Mouse (Mus musculus) lung, embryonic 16.5 days (tissue): ENCODE data around the gene Abi1. TPM values are rescaled to one million over a fixed set of nuclear protein-coding genes. Genes with fewer than 3 reads are reported as not detected.
A peak's percentile ranks its signal among the peaks of the same experiment; 100 is the strongest.

Experiments
- ATAC-seq: fragments of 200-750 bp; cut with Nextera tagmentation; 2 replicates; pipeline ENCODE4 v1.8.0; 2017; ENCODE audit warnings: low read depth, mild to moderate bottlenecking, moderate library complexity
- H3K27ac ChIP-seq: fragments of 300-500 bp; sonication (generic); 2 replicates; pipeline ENCODE4 v1.5.1; 2014; ENCODE audit warnings: mild to moderate bottlenecking, control low read depth, low read length
- H3K27me3 ChIP-seq: fragments of 300-500 bp; sonication (generic); 2 replicates; pipeline ENCODE4 v1.6.1; 2014; ENCODE audit warnings: low read depth, low read length, mixed read lengths; ENCODE audit not compliant: control insufficient read depth, insufficient read depth
- H3K36me3 ChIP-seq: fragments of 300-500 bp; sonication (generic); 2 replicates; pipeline ENCODE4 v1.6.1; 2014; ENCODE audit warnings: low read length; ENCODE audit not compliant: control insufficient read depth, insufficient read depth
- H3K4me1 ChIP-seq: fragments of 300-500 bp; sonication (generic); replicated peaks from 2 replicates; pipeline ENCODE4 v1.6.1; 2014; ENCODE audit warnings: low read length, mixed read lengths; ENCODE audit not compliant: control insufficient read depth, insufficient read depth
- H3K4me2 ChIP-seq: fragments of 300-500 bp; sonication (generic); 2 replicates; pipeline ENCODE4 v1.6.1; 2014; ENCODE audit warnings: low read depth, low read length, control low read depth
- H3K4me3 ChIP-seq: fragments of 300-500 bp; sonication (generic); 2 replicates; pipeline ENCODE4 v1.5.1; 2014; ENCODE audit warnings: mild to moderate bottlenecking, low read length, control low read depth
- H3K9ac ChIP-seq: fragments of 300-500 bp; sonication (generic); 2 replicates; pipeline ENCODE4 v1.6.1; 2014; ENCODE audit warnings: low read length, control low read depth
- H3K9me3 ChIP-seq: fragments of 300-500 bp; sonication (generic); 2 replicates; pipeline ENCODE4 v1.6.1; 2016; ENCODE audit warnings: low read length; ENCODE audit not compliant: control insufficient read depth
- WGBS: fragments of 180-500 bp; shearing (Covaris S2); extraction: QIAGEN DNeasy Blood & Tissue Kit; methylation state at CpG from one replicate; pipeline ENCODE4 v1.1.7; 2014; 5-methylcytosine and 5-hydroxymethylcytosine counted together
- polyA plus RNA-seq: library from polyadenylated mRNA; unstranded; fragments of >200 nt; fragmentation: Nextera tagmentation; extraction: Ambion mirVana; gene quantifications from 2 replicates; pipeline ENCODE4 v1.2.1, GENCODE M21; 2015

Abi1 gene
- polyA plus RNA-seq, 1 experiment from 2014 or later = 57.9 TPM

DNA sequence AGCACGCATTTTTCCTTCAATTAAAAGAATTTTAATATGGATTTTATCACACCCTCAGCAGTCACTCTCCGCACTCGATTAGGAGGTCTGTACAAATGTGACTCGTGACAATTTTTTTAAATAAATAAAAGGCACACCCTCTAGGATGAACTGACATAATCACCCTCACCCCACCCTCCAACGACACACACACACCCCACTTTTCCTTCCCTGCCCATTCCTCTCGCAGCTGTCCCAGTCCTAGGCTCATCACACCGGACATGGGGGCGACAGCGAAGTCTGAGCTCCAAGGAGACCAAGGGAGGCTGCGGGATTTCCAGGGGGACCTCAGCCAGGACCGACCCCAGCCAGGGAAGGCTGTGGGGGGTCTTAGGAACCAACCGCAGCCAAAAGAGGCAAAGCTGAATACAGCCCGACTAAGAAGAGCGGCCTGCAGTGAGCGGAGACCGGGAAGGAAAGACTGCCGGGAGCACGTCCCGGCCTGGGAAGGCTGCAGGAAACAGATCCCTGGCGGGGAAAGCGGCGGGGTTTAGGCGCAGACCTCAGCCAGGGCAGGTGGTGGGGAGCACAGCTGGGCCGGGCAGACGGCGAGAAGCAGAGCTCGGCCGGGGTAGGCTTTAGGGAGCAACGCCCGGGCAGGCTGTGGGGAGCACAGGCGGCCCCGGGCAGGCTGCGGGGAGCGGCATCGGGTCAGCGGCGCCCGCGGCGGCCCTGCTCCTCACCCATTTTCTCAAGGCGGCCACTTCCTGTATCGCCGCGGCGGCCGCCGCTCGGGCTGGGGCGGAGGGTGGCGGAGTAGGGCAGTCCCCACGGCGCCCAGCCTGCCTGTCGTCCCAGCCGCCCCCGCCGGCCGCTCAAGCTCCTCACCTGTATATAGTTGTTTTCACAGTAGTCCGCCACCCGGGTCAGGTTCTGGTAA is 700 bp downstream of the Abi1 start:
- no peaks in the 10 kb centered on the region for H3K9me3 ChIP-seq
- under 1% methylated on average over 45 of the region's 59 CpGs for WGBS
- peak overlapping the region; percentile 70 for H3K4me2 ChIP-seq
- no peaks in the 10 kb centered on the region for H3K36me3 ChIP-seq
- ATAC-seq = peak; percentile 77
- H3K27me3 ChIP-seq = no peaks in the 10 kb centered on the region
- H3K27ac ChIP-seq = peak overlapping the region; percentile 99
- H3K4me1 ChIP-seq = peaks cover 13% of the 10 kb centered on the region
- peak overlapping the region; percentile 98 for H3K9ac ChIP-seq
- H3K4me3 ChIP-seq = peak overlapping the region; percentile 98

DNA sequence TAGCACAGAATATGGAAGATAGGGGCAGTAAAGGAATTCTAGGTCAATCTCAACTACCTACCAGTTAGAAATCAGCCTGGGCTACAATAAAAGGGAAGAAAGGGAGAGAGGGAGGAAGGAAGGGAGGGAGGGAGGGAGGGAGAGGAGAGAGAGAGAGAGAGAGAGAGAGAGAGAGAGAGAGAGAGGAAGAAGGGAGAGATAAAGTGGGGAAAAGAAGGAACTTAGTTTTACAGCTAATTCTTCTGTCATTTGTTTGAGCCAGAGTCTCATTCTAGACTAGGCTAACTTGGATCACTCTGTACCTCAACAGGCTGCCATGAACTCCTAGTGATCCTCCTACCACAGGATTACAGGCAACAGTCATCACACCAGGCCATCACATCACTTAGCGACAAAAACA is 4.6 kb downstream of the Abi1 start:
- H3K27me3 ChIP-seq = no peaks in the 10 kb centered on the region
- 92% methylated on average over 1 of the region's 1 CpGs for WGBS
- H3K4me1 ChIP-seq = peaks cover 13% of the 10 kb centered on the region
- no peak overlapping the region for H3K4me3 ChIP-seq
- no peaks in the 10 kb centered on the region for H3K9me3 ChIP-seq
- H3K9ac ChIP-seq = no peak overlapping the region
- ATAC-seq = no peak
- H3K4me2 ChIP-seq = no peak overlapping the region
- H3K36me3 ChIP-seq = no peaks in the 10 kb centered on the region
- H3K27ac ChIP-seq = no peak overlapping the region

DNA sequence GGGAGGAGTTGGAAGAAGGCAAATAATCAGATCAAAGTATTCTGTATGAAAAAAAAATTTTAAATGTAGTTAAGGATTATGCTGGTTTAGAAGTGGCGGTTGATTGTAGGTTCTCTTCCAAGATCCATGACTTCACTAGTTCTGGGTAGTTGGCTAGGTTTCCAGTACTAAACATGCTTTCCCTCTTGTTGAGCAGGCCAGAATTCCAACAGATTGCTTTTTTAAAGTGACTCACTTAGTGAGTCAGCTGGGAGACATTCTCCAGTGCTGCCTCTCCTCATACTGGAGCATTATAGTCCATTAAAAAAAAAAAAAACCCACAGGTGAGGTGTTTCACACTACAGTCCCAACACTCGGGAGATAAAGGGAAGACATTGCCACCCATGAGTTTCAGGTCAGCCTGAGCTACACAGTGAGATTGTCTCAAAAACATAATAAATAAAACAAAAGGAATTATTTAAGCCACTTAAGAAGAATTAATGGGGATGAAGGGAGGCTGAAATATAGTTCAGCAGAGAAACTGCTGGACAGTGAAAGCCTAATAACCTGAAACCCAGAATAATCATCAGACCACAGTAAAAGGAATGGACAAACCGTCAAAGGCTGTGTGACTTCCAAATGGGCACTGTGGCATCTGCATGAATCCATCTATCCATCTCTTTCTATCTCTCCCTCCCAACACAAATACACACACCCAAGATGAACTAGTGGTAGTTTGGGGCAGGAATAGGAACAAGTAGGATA is 5.2 kb downstream of the Abi1 start:
- no peaks in the 10 kb centered on the region for H3K27me3 ChIP-seq
- no peak for ATAC-seq
- H3K9ac ChIP-seq = no peak overlapping the region
- H3K36me3 ChIP-seq = no peaks in the 10 kb centered on the region
- H3K4me3 ChIP-seq = no peak overlapping the region
- WGBS = 77% methylated on average over 3 of the region's 3 CpGs
- no peak overlapping the region for H3K27ac ChIP-seq
- no peaks in the 10 kb centered on the region for H3K9me3 ChIP-seq
- H3K4me2 ChIP-seq = no peak overlapping the region
- peaks cover 13% of the 10 kb centered on the region for H3K4me1 ChIP-seq

DNA sequence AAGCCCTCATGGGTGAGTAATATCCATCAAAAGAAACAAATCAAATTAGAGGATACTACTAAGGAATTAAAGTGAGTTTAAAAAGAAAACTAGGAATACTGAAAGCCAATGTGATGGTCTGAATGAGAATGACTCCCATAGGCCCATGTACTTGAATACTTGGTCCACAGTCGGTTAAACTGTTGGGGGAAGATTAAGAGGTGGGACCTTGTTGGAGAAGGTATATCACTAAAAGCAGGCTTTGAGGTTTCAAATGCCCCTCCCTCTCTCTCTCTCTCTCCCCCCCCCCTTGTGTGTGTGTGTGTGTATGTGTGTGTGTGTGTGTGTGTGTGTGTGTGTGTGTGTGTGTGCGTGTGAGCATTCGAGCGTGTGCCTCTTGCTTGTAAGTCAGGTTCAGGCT is 9.4 kb downstream of the Abi1 start:
- Histone ChIP-seq H3K9me3 (no peaks in the 10 kb centered on the region), H3K4me1 (no peaks in the 10 kb centered on the region), H3K9ac (no peak overlapping the region), H3K36me3 (no peaks in the 10 kb centered on the region), H3K27ac (no peak overlapping the region), H3K4me2 (no peak overlapping the region), H3K27me3 (no peaks in the 10 kb centered on the region), H3K4me3 (no peak overlapping the region)
- 99% methylated on average over 4 of the region's 4 CpGs for WGBS
- ATAC-seq = no peak

DNA sequence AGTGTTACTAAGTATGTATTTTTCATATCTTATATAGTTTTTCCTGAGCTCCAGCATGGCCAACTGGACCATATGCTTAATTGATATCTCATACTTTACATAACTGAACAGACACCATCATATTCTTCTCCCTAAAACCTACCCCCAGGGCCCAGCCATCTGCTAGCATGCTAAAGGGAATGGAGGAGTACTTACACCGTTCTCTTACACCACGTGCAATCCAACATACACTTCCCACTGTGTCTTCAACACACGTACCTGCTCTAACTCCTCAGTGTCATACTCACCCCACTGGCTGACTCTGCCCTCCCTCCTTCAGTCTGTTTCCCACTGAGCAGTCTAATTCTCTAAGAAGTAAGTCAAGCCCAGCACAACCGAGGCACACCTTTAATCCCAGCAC is 11.2 kb downstream of the Abi1 start:
- H3K36me3 ChIP-seq = no peaks in the 10 kb centered on the region
- no peak overlapping the region for H3K9ac ChIP-seq
- no peak overlapping the region for H3K4me2 ChIP-seq
- no peak for ATAC-seq
- no peak overlapping the region for H3K27ac ChIP-seq
- no peaks in the 10 kb centered on the region for H3K27me3 ChIP-seq
- no peaks in the 10 kb centered on the region for H3K9me3 ChIP-seq
- no peak overlapping the region for H3K4me3 ChIP-seq
- no peaks in the 10 kb centered on the region for H3K4me1 ChIP-seq
- 88% methylated on average over 4 of the region's 4 CpGs for WGBS

DNA sequence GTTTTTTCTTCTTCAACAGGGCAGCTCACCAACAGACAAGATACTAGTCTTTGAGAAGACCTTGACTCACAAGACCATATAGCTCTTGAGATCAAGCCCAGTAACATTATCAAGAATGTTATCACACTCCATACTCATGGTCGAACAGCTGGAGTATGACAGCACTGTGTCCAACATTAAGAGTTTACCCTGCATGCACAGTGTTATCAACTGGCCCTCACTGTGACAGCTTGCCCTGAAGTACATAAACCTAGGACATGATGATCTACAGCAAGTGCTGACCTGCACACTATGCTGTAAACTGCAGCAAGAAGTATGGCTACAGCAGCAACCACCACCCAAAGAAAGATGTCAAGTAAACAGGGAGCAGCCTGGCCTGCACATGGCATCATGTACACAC is 13.7 kb downstream of the Abi1 start:
- ATAC-seq = no peak
- WGBS = 60% methylated on average over 1 of the region's 1 CpGs
- H3K9ac ChIP-seq = no peak overlapping the region
- H3K36me3 ChIP-seq = no peaks in the 10 kb centered on the region
- H3K9me3 ChIP-seq = no peaks in the 10 kb centered on the region
- no peaks in the 10 kb centered on the region for H3K27me3 ChIP-seq
- H3K4me2 ChIP-seq = no peak overlapping the region
- H3K4me1 ChIP-seq = no peaks in the 10 kb centered on the region
- H3K4me3 ChIP-seq = no peak overlapping the region
- H3K27ac ChIP-seq = no peak overlapping the region

DNA sequence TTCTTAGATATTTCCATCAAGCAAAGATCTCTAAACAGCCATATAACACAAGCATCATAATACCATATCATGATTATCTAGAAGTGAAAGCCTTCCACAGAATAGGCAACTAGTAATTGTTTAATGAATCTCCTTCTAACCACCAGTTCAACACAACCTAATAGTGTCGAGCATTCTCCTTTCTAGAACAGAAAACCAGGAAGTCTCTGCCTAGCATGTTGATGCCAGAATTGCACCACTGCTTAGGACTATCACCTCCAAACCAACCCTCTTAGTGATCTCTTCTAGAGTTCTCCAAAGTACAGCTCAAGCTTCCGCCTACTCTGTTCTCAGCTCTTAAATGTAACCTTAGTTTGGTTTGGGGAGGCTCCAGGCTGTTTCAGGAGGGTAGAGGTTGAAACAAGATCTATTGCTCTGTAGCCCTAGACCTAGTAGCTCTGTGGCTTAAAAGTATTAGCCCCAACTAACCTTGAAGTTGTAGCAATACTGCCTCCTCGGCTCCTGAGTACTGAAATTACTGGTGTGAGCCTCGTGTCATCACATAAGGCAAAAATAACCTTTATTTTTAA is 16.2 kb downstream of the Abi1 start:
- Histone ChIP-seq H3K27ac (no peak overlapping the region), H3K4me1 (no peaks in the 10 kb centered on the region), H3K27me3 (no peaks in the 10 kb centered on the region), H3K4me3 (no peak overlapping the region), H3K9me3 (no peaks in the 10 kb centered on the region), H3K36me3 (no peaks in the 10 kb centered on the region), H3K9ac (no peak overlapping the region), H3K4me2 (no peak overlapping the region)
- no peak for ATAC-seq
- WGBS = 89% methylated on average over 4 of the region's 4 CpGs

DNA sequence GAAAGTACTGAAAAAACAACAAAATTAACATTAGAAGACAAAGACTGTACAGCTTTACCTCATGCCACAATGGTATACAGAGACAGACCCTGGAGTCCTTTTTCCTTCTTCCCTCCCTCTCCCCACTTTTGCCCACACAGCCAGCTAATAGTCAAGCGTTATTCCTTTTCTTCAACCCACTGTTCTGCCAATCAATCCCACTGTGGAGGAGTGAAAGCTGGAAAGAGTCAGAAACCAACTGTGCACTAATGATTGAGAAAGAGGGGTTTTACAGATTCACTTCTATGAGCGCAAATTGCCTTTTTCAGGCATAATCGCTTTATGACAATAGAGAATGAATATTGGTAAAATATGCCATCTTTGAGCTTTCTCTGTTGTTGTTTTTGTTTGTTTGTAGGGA is 17.0 kb downstream of the Abi1 start:
- H3K27me3 ChIP-seq = no peaks in the 10 kb centered on the region
- H3K4me1 ChIP-seq = no peaks in the 10 kb centered on the region
- no peaks in the 10 kb centered on the region for H3K9me3 ChIP-seq
- no peak overlapping the region for H3K4me2 ChIP-seq
- H3K27ac ChIP-seq = no peak overlapping the region
- H3K4me3 ChIP-seq = no peak overlapping the region
- H3K36me3 ChIP-seq = no peaks in the 10 kb centered on the region
- ATAC-seq = no peak
- H3K9ac ChIP-seq = no peak overlapping the region
- 93% methylated on average over 3 of the region's 3 CpGs for WGBS

DNA sequence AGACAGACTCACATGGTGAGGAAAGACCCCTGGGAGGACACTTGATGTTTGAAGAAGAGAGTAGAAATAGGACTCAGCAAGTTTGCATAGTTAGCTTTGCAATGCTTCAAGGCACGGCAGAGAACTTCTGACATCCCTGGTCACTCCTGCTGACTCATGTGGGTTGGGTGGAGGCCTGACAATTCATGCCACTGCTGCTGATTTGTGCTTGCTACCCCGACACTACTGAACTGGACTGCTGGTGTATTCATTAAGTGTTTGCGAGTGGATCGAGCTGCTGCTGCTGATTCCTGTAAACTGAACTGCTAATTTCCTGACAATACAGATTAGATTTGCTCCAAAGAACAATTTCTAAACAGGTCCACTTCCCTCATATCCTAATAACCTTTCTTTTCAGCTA is 18.3 kb downstream of the Abi1 start:
- no peaks in the 10 kb centered on the region for H3K9me3 ChIP-seq
- H3K27me3 ChIP-seq = no peaks in the 10 kb centered on the region
- H3K4me3 ChIP-seq = no peak overlapping the region
- no peak overlapping the region for H3K9ac ChIP-seq
- no peak for ATAC-seq
- no peaks in the 10 kb centered on the region for H3K36me3 ChIP-seq
- no peak overlapping the region for H3K4me2 ChIP-seq
- H3K27ac ChIP-seq = no peak overlapping the region
- WGBS = 39% methylated on average over 4 of the region's 4 CpGs
- no peaks in the 10 kb centered on the region; the same call in 1 of the 2 replicates for H3K4me1 ChIP-seq
